Mouse (Mus musculus) mature B cell (primary cell): Measurements from ENCODE around the gene Shc2.

ENCODE experiments used
- in situ Hi-C: fragments of 300-500 bp; cut with MboI; formaldehyde crosslinking; loops from 2 replicates; pipeline ENCODE4 v1.14.3; 2019

Gene Shc2

DNA sequence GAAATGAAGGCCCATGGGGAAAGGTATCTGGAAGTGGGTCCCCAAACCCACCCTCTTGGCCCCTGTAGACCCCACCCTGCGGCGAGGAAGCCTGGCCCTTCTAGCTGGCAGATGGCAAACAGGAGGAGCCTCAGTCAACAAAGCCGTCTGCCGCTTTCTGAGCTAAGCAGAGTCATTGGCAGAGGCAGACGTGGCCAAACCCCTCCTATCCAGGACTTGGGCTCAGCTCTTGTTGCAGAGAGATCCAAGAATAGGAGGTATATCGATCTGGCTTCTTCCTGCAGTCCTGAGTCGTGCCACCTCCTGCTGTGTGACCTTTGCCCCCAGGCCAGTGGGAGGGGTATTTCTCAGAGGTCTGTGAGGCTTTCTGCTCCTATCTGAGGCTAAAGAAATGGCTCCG is 21.9 kb downstream of the Shc2 start:
- in situ Hi-C loops = no loop called here

DNA sequence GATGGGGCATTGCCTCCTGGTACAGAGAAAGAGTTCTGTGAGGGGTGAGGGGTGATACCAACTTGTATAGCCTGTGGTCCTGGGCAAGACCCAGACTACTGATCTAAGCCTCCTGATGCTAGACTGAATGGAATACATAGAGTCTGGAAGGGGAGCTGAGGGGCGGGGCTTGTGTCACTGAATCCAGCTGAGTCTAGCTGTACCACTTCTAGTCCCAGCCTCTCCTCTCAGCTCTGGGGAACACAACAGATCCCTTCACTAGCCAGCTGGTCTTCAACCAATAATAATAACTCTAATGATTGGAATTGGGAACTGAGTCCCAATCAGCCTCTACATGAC is 23.4 kb downstream of the Shc2 start:
- in situ Hi-C loops = no loop called here

DNA sequence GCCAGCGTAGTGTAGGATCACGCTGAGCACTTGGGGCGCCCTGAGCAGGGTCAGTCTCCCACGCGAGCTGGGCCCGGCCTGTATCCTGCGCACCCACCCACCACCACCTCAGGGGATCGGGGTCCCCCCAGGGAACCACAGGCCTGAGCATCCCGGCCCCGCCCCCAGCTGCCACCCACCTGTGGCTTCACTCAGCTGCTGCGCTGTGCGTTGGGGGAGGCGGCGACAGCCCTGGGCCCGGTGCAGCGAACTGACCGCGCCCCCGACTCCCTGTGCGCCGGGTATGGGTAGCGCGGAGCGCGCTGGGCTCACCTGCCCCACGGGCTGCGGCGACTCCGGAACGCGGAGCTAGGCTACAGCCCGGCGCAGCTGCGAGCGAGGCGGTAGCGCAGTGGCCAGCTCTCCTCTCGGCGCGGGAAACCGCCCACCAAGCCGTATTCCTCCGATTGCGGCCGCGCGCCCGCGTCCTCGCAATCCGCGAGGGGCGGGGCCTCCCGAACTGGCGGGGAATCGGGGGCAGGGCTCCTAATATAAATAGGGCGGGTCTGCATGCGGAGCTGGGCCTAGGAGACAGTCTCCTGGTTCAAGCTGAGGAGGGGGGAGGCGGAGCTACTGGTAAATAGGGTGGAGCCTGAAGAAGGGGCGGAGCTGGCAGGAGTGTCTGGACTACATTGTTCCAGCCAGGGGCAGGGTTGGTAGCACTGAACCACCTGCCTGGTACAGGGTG is 24.0 kb downstream of the Shc2 start, which contains the start of gene C2cd4c:
C2cd4c (minus strand) TSS at position 448 of the 727 bp plus-strand sequence.
- in situ Hi-C loops = no loop called here

DNA sequence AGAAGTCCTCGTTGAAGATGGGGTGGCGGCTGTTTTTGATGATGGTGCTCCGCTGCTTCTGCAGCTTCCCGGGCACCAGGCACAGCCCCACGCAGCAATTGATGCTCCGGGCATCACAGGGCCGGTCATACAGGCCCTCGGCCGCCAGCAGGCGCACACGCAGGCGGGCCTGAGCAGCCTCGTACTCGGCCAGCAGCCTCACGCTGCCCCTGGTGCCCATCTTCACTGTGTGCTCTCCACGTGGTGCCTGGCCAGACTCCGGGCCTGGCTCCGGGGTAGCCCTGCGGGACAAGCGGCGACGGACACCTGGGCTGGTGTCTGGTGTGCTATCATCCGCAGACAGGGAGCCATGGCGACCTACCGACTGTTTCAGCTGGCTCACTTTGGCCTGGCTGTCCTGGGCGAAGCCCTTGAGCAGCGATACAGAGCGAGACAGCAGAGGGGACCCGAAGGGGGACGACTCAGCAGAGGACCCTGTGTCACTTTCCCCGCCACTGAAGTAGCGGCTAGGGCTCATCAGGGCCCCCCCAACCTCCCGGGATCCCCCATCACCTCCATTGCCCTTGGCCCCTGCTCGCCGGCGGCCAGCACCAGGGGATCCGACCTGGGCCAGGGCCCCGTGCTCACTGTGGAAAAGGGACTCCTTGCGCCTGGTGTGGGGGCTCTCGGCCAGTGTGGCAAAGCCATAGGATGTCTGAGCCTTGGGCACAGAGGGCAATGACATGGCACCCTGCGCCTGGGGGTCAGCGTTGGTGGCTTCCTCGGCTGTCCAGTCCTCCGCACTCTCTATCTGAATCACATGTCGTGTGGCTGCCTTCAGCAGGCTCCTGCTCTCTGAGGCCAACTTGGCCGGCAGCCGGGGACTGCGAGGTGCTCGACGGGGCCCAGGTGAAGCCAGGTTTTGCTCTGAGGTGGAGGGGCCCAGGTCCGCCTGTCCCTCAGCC is 25.3 kb downstream of the Shc2 start:
- in situ Hi-C loops = no loop called here

DNA sequence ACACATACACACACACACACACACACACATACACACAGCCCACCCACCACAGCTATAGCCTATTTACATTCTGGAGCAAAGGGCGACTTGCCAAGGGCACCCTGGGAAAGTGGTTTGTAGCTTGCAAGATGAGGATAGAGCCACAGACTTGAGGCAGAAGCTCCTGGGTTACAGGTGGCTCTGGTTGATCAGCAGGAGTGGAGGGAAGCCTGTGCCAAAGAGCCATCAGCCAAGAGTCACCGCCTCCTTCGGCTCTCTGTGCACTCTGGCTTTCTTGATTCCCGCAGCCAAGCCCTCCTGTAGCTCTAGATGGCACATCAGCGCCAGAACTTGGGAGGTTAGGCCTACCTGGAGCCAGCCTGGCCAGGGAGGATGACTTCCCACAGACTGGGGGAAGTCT is 26.4 kb downstream of the Shc2 start:
- in situ Hi-C loops = no loop called here

DNA sequence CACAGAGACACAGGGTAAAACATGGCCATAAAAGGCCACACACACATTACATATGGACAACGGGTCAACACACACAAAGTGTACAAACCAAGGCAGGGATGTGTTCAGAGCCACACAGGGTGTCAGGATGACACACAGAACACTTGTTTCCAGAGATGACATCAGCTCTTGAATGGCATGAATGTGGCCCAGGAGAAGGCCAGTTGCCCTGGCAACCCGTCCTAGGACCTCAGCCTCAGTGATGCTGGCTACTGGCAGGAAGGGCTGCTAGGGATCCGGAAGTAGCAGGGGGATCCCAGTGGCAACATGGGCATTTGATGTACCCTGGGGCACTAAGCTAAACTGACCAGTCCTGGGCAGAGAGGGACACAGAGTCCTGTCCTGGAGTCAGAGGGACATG is 28.4 kb downstream of the Shc2 start:
- in situ Hi-C loops = no loop called here

DNA sequence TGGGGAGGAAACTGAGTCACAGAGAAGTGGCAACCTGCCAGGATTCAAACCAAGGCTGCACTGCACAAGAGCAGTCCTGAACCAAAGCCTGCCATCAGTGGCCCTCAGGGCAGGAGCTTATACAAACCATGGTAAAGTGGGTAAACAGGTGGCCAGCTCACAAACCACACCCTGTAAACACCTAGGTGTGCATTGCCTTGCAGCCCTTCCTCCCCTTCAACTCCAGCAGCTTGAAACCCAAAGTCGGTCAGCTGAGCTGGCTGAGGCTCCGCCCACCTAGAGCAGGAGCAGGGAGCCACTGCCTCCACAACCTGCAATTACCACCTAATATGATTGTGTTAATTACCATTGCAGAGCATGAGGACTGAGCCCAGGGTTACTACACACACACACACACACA is 29.8 kb downstream of the Shc2 start:
- in situ Hi-C loops = no loop called here

DNA sequence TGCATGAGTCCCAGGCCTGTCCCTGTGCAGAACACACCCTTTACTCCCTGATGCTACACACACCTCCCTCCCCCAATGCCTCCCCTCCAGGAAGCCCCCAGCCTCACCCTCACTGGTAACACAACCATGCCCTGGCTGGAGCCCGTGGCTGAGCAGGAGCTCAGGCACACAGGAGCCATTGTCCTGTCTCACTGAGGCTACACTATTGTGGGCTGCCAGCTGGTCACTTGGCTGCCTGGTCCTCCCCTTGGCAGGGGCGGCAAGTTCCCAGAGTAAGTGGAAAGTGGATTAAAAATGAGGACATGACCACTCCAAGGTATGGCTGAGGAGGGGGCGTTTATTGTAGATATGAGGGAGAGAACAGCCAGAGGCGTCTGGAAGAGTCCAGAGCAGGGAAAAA is 31.2 kb downstream of the Shc2 start:
- in situ Hi-C loops = no loop called here

DNA sequence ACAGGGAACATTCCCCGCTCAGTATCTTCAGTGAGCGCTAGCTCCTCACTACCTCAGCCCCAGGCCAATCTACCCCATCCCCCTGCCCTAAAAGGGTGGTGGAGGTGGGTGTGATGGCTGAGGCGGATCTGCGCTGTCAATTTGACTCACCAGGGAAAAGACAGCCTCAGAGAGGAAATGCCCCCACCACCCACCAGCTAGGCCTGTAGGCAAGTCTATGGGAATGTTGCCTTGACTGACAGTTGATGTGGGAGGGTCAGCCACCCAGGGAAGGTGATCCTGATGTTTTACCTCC is 39.8 kb downstream of the Shc2 start:
- in situ Hi-C loops = no loop called here

DNA sequence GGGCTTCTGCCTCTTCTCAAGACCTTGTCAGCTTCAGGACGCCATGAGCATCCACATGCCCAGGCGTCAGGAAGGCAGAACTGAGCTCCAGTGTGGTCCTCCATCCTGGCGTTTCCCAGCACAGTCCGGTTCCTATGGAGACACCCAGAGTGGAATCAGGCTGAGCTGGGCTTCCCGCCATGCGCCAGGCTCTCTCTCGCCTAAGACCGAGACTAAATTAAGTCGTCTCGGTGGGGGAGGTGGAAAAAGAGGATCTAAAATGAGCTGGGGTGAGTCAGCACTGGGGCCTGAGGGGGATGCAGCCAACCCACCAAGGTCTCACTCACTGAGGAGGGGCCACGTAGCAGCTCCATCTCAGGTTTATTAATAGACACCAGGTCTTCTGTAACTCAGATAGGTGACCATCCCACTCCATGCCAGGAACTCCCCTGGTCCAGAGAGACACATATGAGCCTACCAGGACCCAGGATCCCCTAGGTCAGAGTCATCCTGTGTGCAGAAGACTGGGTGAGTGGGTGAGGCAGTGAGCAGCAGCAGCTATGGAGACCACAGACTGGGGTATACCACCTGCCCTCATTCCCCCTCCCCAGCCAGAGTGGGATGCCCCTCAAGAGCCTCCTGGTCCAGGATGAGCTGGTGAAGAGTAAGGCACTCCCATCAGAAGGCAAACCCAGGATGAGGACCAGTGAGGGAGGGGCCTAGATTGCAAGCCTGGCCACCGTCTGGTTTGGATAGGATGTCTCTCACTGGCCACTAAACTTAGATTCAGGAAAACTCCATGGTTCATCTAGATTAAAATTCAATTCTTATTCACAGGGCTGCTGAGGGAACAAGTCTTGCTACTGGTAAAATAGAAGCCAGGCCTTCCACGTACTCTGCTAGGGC is 40.4 kb downstream of the Shc2 start:
- in situ Hi-C loops = no loop called here

DNA sequence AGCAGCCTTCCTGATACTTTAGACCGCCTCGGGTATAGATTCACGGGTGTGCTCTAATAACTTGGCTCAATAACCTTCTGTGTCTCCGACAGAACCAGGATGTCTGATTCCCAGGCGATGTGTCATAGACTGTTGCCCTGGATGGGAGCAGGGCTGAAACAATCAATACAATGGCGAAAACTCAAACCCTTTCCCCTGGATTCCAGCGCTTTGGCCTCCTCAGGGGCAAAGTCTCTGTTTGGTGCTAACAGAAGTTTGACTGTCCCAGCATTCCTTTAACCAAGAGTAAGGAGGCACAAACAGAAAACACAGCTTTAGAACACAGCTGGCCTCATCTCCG is 42.2 kb downstream of the Shc2 start:
- in situ Hi-C loops = no loop called here

DNA sequence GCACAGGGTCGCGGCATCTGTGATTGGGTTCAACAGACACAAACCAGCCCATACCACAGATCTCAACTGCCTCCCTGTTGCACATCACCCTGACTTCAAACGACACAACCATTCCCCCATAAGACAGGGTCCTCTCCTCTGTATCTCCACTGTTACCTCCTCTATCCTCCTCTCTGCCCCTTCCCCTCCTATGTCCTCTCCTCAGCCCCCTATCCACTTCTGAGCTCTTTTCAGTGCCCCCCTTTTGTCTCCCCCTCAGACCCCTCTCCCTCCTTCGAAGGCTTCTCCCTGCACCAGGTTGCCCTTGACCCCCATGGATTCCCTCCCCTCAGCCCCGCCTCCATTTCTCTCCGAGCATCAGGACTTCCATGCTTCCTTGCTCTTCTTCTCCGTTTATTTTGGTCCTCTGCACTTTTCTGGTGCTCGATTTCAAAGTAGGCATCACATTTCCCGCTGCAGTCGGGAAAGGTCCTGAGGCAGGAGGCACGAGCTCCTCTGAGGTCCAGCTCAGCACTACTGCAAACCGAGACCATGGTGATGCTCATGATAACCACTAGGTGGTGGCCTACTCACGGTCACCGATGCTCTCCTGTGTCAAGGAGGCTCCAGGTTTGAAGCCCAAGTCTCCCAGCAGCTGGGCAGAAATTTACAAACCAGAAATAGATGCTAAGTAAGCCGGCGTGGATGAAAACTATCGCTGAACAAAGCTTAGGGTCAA is 42.7 kb downstream of the Shc2 start:
- in situ Hi-C loops = no loop called here

DNA sequence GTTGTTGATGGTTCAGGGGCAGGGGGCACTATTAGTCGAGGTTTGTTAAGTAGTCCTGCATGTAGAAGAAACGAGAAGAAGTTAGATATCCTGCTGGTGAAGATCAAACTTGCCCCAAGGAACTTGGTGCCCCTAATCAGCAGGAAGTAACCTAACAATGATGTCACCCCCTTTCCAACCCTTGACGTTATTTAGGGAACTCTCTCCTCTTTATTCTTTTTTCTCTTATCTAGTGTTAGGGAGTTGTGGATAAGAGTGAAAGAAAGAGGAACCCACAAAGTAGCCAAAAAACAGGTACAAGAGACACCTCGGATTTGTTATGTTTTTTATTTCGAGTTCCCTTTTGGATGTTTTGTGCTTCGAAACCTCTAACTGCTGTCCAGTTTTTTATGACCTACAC is 43.6 kb downstream of the Shc2 start:
- in situ Hi-C loops = no loop called here

DNA sequence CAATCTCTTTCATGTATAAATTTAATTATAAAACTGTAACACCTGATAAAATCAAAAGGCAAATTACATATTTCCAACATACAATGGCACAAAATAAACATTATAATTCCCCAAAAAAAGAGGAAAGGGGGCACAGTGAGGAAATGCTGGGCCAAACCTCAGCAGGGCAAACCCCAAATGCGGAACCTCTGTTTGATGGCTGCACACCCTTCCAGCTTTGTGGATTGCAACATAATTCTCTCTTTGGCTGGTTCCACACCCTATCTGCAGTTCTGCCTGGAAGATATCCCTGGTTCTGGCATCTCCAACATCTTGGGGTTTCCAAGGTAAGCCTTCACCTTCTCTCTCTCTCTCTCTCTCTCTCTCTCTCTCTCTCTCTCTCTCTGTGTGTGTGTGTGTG is 47.0 kb downstream of the Shc2 start:
- in situ Hi-C loops = no loop called here

DNA sequence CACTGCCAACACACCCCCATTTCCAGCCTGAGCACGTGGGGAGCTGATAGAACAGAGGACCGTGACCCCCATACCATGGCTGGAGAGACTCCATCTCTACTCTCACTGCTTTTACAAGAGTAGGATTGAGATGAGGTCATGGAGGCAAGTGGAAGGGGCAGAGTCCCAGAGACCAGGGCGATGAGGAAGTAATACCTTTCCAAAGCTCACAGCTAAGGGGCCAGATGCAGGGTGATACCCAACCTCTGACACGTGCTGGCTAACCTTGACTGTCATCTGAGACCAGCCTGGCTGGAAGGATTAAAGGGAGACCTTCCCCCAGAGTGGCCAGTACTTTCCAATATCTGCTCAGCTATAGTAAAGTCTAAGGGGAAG is 50.0 kb downstream of the Shc2 start:
- in situ Hi-C loops = no loop called here

DNA sequence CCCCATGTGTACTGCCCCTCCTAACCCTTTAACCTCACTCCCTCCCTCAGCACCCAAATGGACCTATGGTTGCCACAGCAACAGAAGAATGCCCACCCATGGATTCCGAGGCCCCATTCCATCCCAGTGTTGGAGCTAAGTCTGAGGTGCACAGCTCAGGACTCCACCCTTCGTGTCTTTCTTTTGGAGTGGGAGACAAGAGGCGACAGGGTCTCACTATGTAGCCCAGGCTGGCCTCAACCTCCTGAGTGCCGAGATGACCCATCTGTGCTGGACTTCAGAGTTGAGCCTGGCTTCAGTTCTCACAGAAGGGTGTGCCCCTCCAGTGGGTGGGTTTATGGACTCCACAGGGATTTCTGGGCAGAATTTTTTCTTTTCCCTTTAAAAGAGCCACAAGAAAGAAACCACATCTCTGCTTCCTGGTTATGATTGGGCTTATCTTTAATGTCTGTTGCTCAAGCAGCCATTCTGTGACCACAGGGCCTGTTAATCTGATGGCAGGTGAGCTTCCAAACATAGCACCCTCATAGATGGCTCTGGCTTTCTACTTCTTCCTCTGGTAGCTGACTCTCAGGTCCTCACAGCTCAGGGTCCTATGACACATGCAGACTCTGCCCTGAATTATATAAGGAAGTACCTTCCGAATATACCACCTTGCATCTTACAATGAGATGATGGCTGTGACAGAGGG is 50.5 kb downstream of the Shc2 start, which contains the start of gene Theg:
Theg (minus strand) TSS at position 271 of the 691 bp plus-strand sequence.
- in situ Hi-C loops = no loop called here

DNA sequence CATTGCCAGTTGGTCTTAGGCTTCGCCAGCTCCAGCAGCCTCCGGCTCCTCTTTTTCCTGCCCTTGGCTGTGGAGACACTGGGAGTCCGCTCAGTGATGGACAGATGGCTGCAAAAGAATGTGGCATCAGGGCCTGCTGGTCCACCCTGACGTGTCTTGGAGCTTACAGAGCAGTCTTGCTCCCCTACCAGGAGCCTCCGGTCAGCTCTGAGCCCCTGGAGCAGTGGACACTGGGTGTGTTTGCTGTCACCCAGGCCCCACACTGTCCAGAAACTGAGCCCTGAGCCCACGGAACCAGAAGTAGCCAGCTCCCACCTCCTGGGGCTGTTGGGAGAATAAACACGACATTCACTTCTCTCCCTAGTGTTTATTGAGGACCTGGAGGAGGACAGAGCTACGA is 51.5 kb downstream of the Shc2 start:
- in situ Hi-C loops = no loop called here

DNA sequence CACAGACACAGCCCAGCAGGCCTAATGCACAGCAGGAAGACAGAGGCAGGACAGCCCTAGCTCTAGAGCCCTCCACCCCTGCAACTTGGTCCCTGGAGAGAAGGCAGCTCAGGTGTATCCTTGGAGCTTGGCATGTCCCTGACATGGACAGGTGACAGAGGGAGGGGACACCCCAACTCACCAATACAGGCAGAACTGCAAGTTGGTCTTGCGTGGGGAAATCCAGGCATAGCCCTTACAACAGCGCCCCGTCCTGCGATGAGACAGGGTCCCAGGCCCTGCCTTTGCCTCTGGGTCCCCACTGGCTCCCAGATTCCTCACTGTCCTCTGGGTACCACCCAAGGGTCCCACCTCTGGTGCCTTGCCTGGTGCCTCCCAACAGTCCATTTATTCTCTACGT is 52.0 kb downstream of the Shc2 start:
- in situ Hi-C loops = no loop called here

DNA sequence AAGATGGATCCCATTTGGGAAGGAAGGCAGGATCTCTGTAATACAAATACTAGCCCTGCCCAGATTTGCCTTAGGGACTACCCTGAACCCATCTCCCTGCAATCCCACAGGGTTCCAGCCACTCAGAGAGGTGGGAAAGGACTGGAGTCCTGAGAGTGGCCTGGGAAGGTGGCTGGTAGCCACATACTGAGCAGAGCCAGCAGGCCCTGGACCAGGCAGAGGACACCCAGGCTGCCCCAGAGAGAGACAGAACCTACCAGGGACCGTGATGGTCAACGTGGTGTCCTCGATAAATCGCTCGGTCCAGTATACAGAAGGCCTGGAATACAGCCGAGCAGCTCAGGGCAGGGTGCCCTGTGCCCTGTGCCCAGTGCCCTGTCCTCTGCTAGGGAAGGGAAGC is 52.6 kb downstream of the Shc2 start:
- in situ Hi-C loops = no loop called here

DNA sequence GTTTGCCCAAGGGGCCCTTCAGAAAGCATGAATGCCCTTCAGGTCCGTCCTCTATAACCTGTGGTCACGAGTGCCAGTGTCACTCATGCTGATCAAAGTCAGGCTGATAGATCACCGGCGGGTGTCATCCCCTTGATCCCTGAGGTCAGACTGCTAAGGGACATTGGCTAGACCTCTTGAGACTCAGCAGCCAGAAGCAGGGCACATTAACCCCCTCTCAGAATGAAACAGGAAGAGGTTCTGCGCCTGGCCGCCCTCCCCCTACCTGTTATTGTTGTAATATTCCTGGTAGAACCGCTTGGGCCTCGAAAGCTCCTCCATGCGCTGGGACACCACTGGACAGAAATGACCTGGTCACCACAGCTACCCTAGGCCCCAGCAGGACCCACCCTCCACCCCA is 53.3 kb downstream of the Shc2 start:
- in situ Hi-C loops = no loop called here

DNA sequence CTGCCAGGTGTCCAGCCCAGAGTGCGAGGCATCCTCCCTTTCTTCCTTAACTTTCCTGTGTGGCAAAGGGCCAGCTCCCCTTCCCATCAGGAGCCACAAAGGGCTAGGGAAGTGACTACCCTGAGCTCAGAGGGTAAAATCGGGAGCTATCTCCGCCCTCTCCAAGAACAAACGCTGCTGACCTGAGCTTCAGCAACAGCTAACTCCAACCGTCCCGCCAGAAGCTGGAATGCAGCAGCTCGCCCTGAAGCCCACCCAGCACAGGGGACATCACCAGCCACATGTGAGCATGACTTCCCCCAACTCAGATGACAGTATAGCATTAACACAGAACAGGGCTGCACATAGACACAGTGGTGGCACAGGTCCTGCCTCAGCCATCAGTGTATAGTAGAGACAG is 53.7 kb downstream of the Shc2 start:
- in situ Hi-C loops = no loop called here
